Mouse (Mus musculus) CH12F3 (cell line): ENCODE results near the gene Lctl.

Experiments
- in situ Hi-C: fragments of 300-500 bp; cut with MboI; formaldehyde crosslinking; loops from 2 replicates; pipeline ENCODE4 v1.14.3; 2020; ENCODE audit warnings: low sequenced_read_pairs

Lctl gene

DNA sequence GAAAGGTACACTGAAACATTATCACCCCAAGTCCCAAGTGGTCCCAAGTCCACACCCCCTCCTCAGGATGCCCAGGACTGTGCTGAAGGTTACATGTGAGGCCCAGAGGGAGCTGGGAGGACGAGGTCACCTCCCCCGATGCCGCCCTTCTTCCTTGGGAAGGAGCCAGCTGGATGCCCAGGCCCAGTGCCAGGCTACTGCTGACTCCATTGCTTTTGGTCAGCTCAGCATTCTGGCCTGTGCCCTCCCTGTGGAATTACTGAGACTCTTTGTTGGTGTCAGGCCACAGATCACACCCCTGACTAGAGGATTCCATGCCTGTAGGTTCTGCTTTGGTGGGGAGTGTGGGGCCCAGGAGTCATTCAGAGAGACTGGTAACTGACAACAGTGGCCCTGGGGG, at the start of gene Lctl:
Gene Lctl, plus strand, starts transcription at position 272 of the 400 bp plus-strand sequence.
- in situ Hi-C loops = no loop called here

GRCm38 (mm10) chr9:64067787-64068186, 49.2 kb upstream of the Lctl start:
- in situ Hi-C loops = no loop called here

- in situ Hi-C loops = no loop called here
These were observed 48.4 kb upstream of the Lctl start for GRCm38 (mm10) chr9:64068571-64068970.

DNA sequence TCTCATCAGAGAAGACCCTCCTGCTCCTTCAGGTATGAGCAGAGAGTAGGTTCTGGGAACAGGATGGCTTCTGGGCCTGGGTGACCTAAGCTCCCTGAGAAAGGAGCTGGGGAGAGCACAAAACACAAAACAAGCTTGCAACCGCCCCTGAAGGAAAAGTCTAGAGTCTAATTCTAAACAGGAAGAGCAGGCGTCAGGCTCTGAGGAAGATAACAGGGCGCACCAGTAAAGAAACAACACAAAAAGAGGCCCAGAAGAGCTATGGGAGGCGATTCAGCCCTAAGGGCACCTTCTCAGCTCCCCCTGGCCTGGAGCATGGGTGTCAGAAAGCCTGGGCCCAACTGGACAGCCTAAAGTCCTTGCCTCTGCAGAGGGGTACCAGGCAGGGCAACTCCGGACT, 47.8 kb upstream of the Lctl start:
- in situ Hi-C loops = no loop called here

DNA sequence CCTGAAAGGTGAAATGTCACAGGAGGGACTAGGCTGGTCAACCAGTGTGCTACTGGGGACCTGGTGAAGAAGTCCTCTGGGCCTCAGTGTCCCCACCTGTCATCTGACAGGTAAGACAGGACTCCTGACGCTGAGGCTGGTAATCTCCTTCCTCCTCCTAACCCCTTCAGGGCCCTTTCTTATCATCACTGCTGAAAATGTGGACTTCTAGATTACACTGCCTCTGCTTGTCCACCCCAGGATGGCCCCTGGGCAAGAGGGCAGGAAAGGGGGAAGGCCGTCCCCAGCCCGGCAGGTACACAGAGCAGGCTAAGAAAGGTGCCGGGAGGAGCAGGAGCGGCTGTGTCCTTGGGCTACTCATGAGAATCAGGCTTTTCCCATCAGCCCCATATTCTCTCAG, 46.3 kb upstream of the Lctl start:
- in situ Hi-C loops = no loop called here

DNA sequence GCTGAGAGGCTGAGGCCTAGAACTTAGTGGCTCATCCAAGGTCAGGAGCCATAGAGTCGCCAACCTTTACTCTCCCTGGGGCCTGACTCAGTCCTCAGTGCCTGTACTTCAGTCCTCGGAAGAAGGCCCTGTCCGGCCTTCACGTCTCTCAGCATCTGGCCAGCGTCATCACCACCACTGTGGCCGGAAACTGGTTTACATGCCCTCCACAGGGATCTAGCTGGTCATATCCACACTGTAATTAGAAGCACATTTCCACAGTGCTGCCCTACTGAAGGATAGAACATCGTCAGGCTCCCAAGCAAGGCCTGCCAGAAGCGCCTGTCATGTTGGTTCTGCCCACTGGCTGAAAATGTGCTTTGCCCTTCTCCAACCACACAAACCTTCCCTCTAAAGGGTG, 42.1 kb upstream of the Lctl start:
- in situ Hi-C loops = loop anchor here (25.0 kb wide), 1 partner anchor 88 kb away; no protein-coding TSS in a partner anchor

DNA sequence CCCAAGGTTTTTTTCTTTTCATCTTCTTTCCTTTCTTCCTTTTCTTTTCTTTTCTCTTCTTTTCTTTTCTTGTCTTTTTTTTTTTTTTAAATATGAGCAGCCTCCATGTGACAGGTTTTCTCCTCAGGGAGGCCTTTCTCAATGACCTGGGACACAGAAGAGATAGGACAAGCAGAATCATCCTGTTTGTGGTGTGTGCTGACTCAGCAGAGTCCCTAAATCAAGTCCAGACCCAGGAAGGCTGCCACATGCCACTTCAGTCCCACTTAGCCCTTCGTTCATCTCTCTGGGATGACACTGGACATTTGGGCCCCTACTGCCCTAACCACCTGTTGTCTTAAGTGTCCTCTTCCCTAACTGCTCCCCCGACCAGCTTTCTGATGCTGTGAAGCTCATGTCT, 40.5 kb upstream of the Lctl start:
- in situ Hi-C loops = loop anchor here (25.0 kb wide), 1 partner anchor 89 kb away; no protein-coding TSS in a partner anchor

DNA sequence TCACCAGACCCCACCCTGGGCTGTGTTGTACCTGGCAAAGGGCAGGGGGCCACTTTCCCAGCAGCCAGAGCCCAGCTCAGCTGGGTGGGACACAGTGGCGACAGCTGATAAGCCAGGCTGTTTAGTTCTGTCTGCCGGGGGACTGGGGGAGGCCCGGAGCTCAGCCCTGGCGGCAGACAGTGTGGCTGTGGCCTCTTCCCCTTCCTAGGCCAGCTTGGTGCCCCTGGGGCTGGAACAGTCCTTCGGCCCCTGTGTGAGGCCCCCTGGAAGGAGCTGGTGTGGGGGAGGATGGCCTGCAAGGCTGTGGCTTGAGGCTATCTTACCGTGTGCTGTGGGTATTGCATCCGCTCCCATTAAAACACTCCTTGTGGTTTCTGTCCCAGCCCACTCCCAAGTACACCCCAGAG, 38.6 kb upstream of the Lctl start:
- in situ Hi-C loops = loop anchor here (25.0 kb wide), 1 partner anchor 91 kb away; no protein-coding TSS in a partner anchor

GRCm38 (mm10) chr9:64079922-64080321, 37.0 kb upstream of the Lctl start:
- in situ Hi-C loops = loop anchor here (25.0 kb wide), 1 partner anchor 93 kb away; no protein-coding TSS in a partner anchor

GRCm38 (mm10) chr9:64084231-64084630, 32.7 kb upstream of the Lctl start:
- in situ Hi-C loops = loop anchor here (25.0 kb wide), 1 partner anchor 97 kb away; no protein-coding TSS in a partner anchor

DNA sequence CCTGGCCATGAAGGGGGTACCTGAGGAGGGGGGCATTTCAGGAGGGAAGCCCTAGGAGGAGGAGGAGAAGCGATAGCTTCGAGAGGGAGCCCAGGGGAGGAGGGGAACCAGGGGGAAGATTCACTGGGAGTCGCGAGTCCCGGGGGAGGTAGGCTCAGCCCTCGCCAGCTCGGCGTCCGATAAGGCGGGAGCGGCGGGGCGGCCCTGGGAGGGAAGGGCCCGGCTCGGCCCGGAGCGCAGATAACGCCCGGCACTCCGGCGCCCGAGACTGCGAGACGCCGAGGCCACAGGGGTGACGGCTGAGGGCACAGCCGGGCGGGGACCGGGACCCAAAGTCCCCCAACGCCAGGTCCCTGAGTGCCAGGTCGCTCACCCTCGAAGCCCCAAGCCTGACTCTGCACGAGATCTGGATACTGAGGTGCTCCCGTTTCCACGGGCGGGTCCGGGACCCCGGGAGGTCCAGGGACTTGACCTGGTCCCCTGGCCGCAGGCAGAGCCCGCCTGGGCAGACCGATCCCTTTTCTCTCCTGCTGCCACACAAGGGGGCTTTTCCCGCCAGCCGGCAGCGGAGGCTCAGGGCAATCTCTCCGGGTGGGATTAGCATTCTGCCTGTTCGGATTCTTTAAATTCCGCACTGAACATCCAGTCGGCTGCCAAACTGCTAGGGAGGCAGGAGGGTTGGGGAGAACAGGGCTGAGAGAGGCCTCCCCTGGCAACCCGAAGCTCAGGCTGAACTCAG, 32.1 kb upstream of the Lctl start:
- in situ Hi-C loops = loop anchor here (5.0 to 25.0 kb wide), 2 partner anchors 98 to 168 kb away; no protein-coding TSS in a partner anchor

- in situ Hi-C loops = loop anchor here (5.0 to 25.0 kb wide), 2 partner anchors 99 to 169 kb away; no protein-coding TSS in a partner anchor
These were observed 31.0 kb upstream of the Lctl start for GRCm38 (mm10) chr9:64085976-64086375.

- in situ Hi-C loops = loop anchor here (5.0 to 25.0 kb wide), 2 partner anchors 99 to 169 kb away; no protein-coding TSS in a partner anchor
These were observed 30.4 kb upstream of the Lctl start for GRCm38 (mm10) chr9:64086543-64086942.

GRCm38 (mm10) chr9:64087461-64088235, 29.3 kb upstream of the Lctl start:
- in situ Hi-C loops = loop anchor here (5.0 to 25.0 kb wide), 2 partner anchors 100 to 170 kb away; no protein-coding TSS in a partner anchor

DNA sequence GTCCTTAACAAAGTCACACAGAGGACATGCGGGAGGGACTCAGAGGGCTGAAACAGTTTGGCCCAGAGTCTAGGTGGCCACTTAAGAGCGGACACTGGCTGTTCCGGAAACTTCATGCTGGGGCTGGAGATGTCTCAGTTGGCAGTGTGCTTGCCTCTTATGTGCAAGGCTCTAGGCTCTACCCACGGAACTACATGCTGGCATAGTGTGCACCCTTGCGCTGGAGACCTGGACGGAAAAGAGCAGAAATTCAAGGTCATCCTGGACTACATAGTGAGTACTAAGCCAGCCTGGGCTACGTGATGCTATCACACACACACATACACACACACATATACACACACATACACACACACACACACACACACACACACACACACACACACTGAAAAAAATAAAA, 28.6 kb upstream of the Lctl start:
- in situ Hi-C loops = loop anchor here (5.0 to 25.0 kb wide), 2 partner anchors 101 to 171 kb away; no protein-coding TSS in a partner anchor

DNA sequence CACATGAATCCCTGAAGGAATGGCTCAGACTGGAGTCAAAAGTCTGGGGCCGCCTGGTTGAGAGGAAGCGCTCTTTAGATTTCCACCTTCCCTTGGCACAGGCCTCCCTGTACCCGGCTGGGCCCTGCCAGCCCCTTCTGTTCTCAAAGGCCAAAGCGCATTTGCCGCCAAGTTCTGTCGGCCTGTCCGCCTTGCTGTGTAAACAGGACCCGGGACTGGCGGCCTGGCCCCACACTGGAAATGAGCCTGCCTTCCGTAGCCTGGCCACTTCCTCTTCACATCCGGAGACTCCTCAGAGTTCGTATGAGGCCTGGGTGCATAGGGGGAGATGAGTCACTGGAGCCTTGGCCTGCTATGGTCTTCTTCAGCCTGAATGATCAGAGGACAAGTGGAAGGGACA, 27.9 kb upstream of the Lctl start:
- in situ Hi-C loops = loop anchor here (5.0 to 25.0 kb wide), 2 partner anchors 102 to 172 kb away; no protein-coding TSS in a partner anchor

GRCm38 (mm10) chr9:64094083-64094482, 22.9 kb upstream of the Lctl start:
- in situ Hi-C loops = loop anchor here (25.0 kb wide), 1 partner anchor 107 kb away; no protein-coding TSS in a partner anchor

DNA sequence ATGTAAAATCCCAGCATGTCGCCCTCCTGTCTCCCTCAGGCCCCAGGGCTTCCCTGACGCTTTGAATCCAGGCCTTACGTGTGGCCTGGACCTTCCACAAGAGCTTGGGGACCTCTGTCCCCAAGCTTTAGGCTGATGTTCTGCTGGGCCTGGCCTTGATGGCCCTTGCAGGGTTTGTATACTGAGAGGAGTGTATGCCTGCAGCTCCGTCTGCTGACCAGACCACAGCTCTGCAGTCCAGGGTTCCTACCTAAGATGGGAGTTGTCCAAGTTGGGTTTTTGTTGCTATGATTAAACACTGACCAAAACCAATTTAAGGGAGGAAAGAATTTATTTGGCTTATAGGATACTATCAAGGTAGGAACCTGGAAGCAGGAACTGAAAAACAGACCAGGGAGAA, 18.7 kb upstream of the Lctl start:
- in situ Hi-C loops = loop anchor here (25.0 kb wide), 1 partner anchor 111 kb away; no protein-coding TSS in a partner anchor

DNA sequence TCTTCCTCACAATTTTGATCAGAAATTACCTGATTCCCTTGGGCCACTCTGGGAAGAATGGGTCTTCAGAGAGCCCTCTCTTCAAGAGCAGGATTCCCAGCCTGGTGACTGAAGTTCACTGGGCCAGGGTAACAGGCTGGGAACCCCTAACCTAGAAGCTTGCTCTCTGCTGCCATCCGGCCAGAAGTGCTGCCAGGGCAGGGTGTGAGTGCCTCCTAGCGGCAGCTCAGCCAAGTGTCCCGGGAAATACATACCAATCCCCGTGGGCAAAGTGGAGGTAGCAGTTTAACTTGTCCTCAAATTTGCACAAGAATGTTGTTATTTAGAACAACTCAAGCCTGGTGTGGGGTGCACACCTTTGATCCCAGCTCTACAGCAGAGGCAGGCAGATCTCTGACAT, 16.5 kb upstream of the Lctl start:
- in situ Hi-C loops = no loop called here

DNA sequence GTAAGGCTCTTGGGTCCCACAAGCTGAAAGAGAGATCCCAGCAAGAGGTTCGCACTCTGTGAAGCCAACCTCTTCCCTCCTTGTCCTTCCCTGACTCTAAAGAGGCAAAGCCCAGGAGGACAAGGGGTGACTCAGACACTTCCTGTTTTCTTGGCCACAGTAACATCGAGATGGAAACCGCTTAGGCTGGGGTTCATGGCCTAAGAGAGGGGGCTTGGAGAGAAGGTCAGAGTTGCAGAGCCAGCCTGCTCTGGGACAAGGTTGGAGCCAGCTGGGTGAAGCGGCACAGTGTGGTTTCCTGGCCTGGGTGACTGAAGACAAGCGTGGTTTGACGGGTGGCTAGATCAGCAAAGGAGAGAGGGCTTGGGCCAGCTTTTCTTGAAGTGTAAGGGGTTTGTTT, 11.6 kb upstream of the Lctl start:
- in situ Hi-C loops = no loop called here

GRCm38 (mm10) chr9:64110502-64110901, 6.4 kb upstream of the Lctl start:
- in situ Hi-C loops = no loop called here
